Mouse (Mus musculus) cortical plate, adult 2 months (tissue): ENCODE data around the gene Pax5. TPM values are rescaled to one million over a fixed set of nuclear protein-coding genes. Genes with fewer than 3 reads are reported as not detected.
A peak's percentile ranks its signal among the peaks of the same experiment; 100 is the strongest.

Experiments used
- H3K27ac ChIP-seq: fragments of 200-500 bp; 2 replicates; pipeline ENCODE4 v1.5.1; 2012; ENCODE audit warnings: low read length, control low read depth, inconsistent platforms; ENCODE audit not compliant: insufficient read depth
- H3K4me1 ChIP-seq: fragments of 200-500 bp; 2 replicates; pipeline ENCODE4 v1.6.1; 2011; ENCODE audit warnings: low read length; ENCODE audit not compliant: control insufficient read depth, insufficient read depth
- H3K4me3 ChIP-seq: fragments of 200-500 bp; 2 replicates; pipeline ENCODE4 v1.5.1; 2011; ENCODE audit warnings: mild to moderate bottlenecking, low read length, control low read depth; ENCODE audit not compliant: insufficient read depth
- CTCF ChIP-seq: fragments of 200-500 bp; IDR thresholded peaks from 2 replicates; pipeline ENCODE4 v1.5.1; 2011; ENCODE audit warnings: mild to moderate bottlenecking, control low read depth, low read length; ENCODE audit not compliant: insufficient read depth; ENCODE audit errors: extremely low read depth
- POLR2A ChIP-seq: fragments of 200-500 bp; IDR thresholded peaks from 2 replicates; pipeline ENCODE4 v1.6.1; 2011; ENCODE audit warnings: mild to moderate bottlenecking, low read length, control low read depth; ENCODE audit not compliant: insufficient read depth; ENCODE audit errors: extremely low read depth
- polyA plus RNA-seq: library from polyadenylated mRNA; depleted of rRNA; stranded (reverse); fragments of >200 nt; gene quantifications from 2 replicates; pipeline ENCODE4 v1.2.3, GENCODE M21; 2012

Gene Pax5
- polyA plus RNA-seq, 1 experiment: 0.06 TPM

- no peak overlapping the region for H3K4me3 ChIP-seq
- H3K27ac ChIP-seq: no peak overlapping the region
- H3K4me1 ChIP-seq: no peaks in the 10 kb centered on the region
- no peak for TF ChIP-seq POLR2A
- TF ChIP-seq CTCF: peak; percentile 25; the same call in 1 of the 2 replicates
These were observed 40.7 kb downstream of the Pax5 start for GRCm38 (mm10) chr4:44669485-44670181.

GRCm38 (mm10) chr4:44668574-44668973, 41.7 kb downstream of the Pax5 start:
- no peak overlapping the region for H3K4me3 ChIP-seq
- TF ChIP-seq POLR2A (no peak), CTCF (no peak)
- H3K4me1 ChIP-seq: no peaks in the 10 kb centered on the region

GRCm38 (mm10) chr4:44668172-44668571, 42.1 kb downstream of the Pax5 start:
- H3K27ac ChIP-seq: no peak overlapping the region
- no peak overlapping the region for H3K4me3 ChIP-seq
- TF ChIP-seq CTCF (no peak), POLR2A (no peak)
- no peaks in the 10 kb centered on the region for H3K4me1 ChIP-seq

More at GRCm38 (mm10) chr4:44668574-44668973, 41.7 kb downstream of the Pax5 start:
- H3K27ac ChIP-seq: no peak overlapping the region

- no peaks in the 10 kb centered on the region for H3K4me1 ChIP-seq
- H3K27ac ChIP-seq: no peak overlapping the region
- TF ChIP-seq CTCF (no peak), POLR2A (no peak)
- no peak overlapping the region for H3K4me3 ChIP-seq
These were observed 42.9 kb downstream of the Pax5 start for GRCm38 (mm10) chr4:44667369-44667768.

GRCm38 (mm10) chr4:44664767-44665056, 45.6 kb downstream of the Pax5 start:
- Histone ChIP-seq H3K4me1 (no peaks in the 10 kb centered on the region), H3K4me3 (peak overlapping the region; percentile 22; the same call in 1 of the 2 replicates), H3K27ac (no peak overlapping the region)
- TF ChIP-seq POLR2A: no peak
- TF ChIP-seq CTCF: no peak

GRCm38 (mm10) chr4:44664004-44664766, 46.1 kb downstream of the Pax5 start:
- H3K27ac ChIP-seq: no peak overlapping the region
- peak overlapping the region; percentile 22 for H3K4me3 ChIP-seq
- H3K4me1 ChIP-seq: no peaks in the 10 kb centered on the region
- TF ChIP-seq POLR2A (no peak), CTCF (no peak)

- H3K27ac ChIP-seq: no peak overlapping the region
- TF ChIP-seq CTCF: no peak
- no peak for TF ChIP-seq POLR2A
- H3K4me3 ChIP-seq: no peak overlapping the region
- H3K4me1 ChIP-seq: no peaks in the 10 kb centered on the region
These were observed 46.8 kb downstream of the Pax5 start for GRCm38 (mm10) chr4:44663489-44663888.

GRCm38 (mm10) chr4:44645181-44645580, 65.1 kb downstream of the Pax5 start:
- H3K27ac ChIP-seq: no peak overlapping the region
- no peaks in the 10 kb centered on the region for H3K4me1 ChIP-seq
- TF ChIP-seq CTCF (no peak), POLR2A (no peak)
- no peak overlapping the region for H3K4me3 ChIP-seq

- Histone ChIP-seq H3K27ac (no peak overlapping the region), H3K4me1 (no peaks in the 10 kb centered on the region), H3K4me3 (no peak overlapping the region)
- no peak for TF ChIP-seq CTCF
- no peak for TF ChIP-seq POLR2A
These were observed 68.3 kb downstream of the Pax5 start for GRCm38 (mm10) chr4:44641831-44642587.
